Mouse (Mus musculus) R1 (cell line): ENCODE results near the gene Glyat.

ENCODE experiments used
- DNase-seq: peaks from one replicate; pipeline ENCODE4 v3.0.0-alpha.2; 2018; ENCODE audit warnings: low read depth, low spot score

Gene Glyat

DNA sequence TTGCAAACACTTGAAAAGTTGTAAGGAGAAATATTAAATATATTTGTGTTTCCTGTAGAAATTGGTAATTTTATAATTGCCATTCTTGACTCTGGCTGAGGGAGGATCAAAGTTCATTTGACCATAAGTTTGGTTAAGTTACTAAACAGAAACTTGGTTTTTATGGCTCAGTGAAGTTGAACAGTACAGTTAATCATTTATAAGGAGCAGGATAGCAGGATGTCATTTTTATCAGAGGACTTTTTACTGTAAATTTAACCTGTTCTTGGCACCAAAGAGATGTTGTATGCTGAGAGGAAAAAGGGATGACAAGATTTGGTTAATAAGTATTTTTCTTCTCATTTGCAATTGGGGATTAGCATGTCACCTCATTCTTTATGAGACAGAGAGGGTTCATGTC lies 51.5 kb downstream of the Glyat start:
- DNase-seq = no peak

DNA sequence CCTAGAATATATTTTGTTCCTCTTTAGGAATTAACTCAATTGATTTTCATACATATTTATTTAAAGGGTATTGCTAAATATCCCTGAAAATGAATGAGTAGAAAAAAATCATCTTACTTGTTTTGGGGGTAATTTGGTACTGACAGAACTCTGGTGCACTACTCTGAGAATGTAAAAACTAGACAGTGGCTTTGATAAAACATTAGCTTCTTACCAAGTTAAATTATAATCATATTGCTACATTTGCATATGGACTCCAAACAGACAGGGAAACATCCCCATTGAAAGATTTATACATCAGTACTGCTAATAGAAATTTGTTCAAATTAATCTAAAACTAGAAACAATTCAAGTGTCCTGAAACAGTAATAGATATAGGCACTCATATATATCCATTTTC lies 52.1 kb downstream of the Glyat start:
- no peak for DNase-seq

DNA sequence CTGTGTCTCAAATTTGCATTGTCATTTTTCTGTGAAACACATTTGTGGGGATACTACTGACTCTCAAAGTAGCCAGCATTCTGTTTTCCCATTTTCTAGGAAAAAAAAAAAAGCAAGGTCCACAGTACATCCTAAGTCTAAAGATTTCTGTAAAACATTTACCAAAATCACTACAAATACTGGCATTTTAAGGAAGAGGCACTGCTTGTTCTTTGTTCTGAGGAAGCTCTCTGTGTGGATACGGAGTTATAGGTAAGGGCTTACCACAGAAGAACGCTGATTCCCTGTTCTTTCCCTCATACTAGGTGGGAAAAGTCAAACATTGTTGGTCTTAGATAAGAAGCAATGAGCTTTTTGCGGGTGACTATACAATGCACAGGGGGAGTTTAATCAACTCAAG lies 62.5 kb downstream of the Glyat start, which contains the start of gene Keg1:
Gene Keg1, plus strand, starts transcription at position 197 of the 400 bp plus-strand sequence.
- DNase-seq = no peak

DNA sequence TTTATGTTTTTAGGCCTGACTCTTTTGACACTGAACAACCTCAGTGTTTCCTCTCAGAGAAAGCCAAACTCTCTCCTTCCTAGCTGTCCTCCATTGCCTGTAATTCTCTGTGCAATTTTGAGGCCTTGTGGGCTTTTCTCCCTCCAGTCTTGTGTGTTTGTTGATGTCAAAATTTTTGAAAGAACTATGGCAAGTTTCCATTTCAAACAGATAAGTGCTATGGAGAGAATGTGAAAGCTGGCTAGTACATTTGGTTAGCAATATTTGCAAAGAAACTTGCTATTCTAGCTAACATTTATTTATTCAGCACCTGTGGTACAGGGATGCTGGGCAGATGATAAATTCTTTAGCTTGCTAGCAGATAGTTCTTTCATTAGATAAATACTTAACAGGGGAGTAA lies 63.1 kb downstream of the Glyat start:
- no peak for DNase-seq
